Mouse (Mus musculus): ENCODE results near the gene Clec4b2. TPM values are rescaled to one million over a fixed set of nuclear protein-coding genes. Genes with fewer than 3 reads are reported as not detected.

The Clec4b2 gene
- total RNA-seq, 1 experiment from 2014 or later, result not detected

Other genes with a start within 250 kb of the Clec4b2 start
- 388 to 868 TPM (median 791 TPM) in 3 replicates for gene Clec4a3, start 220.4 kb upstream of the Clec4b2 start, total RNA-seq (2017)
- gene Clec4a4, start 182.5 kb upstream of the Clec4b2 start, total RNA-seq (2017), result 7.0 to 13.7 TPM (median 11.1 TPM) in 3 replicates
- gene Clec4b1, start 122.9 kb upstream of the Clec4b2 start, total RNA-seq (2017), result 9.1 to 25.6 TPM (median 14.4 TPM) in 3 replicates
- gene Clec4a2, start 66.5 kb upstream of the Clec4b2 start, total RNA-seq (2017), result 5.6 to 19.5 TPM (median 16.4 TPM) in 3 replicates
- 8.1 to 22.2 TPM (median 17.4 TPM) in 3 replicates for gene Clec4n, start 57.0 kb downstream of the Clec4b2 start, total RNA-seq (2017)
- 8.2 to 19.0 TPM (median 15.1 TPM) in 3 replicates for gene Clec4d, start 89.2 kb downstream of the Clec4b2 start, total RNA-seq (2017)
- gene Clec4e, start 117.0 kb downstream of the Clec4b2 start, total RNA-seq (2017), result 87.3 to 131 TPM (median 125 TPM) in 3 replicates
- not detected in 3 replicates for gene Vmn2r19, start 135.4 kb downstream of the Clec4b2 start, total RNA-seq (2017)
- 0.11 TPM in 1 of 3 replicates, not detected in the others for gene Vmn2r20, start 245.2 kb downstream of the Clec4b2 start, total RNA-seq (2017)

Data from monocyte, adult 5-6 weeks (primary cell).